Mouse (Mus musculus) CH12.LX (cell line): ENCODE data around the gene Smim10l2a.

Experiments
- BHLHE40 ChIP-seq: IDR thresholded peaks from 2 replicates; pipeline ENCODE4 v1.6.1; 2011; ENCODE audit warnings: mild to moderate bottlenecking, low read depth, low read length, improper control_type of control experiment
- CTCF ChIP-seq, 2 experiments: IDR thresholded peaks in 1 of 2; conservative IDR thresholded peaks in 1 of 2; 2 replicates each; pipeline ENCODE4 v1.5.1; 2011 to 2012; ENCODE audit warnings: low read depth in 2 of 2, low read length in 2 of 2, improper control_type of control experiment in 1 of 2, inconsistent platforms in 1 of 2, mild to moderate bottlenecking in 1 of 2, moderate library complexity in 1 of 2
- GABPA ChIP-seq: IDR thresholded peaks from 2 replicates; pipeline ENCODE4 v1.6.1; 2012; ENCODE audit warnings: low read depth, low read length, improper control_type of control experiment, inconsistent platforms; ENCODE audit not compliant: insufficient replicate concordance
- MAFK ChIP-seq: IDR thresholded peaks from 2 replicates; pipeline ENCODE4 v1.6.1; 2011; ENCODE audit warnings: low read length, improper control_type of control experiment; ENCODE audit not compliant: insufficient replicate concordance
- NRF1 ChIP-seq: IDR thresholded peaks from 2 replicates; pipeline ENCODE4 v1.6.1; 2014; ENCODE audit warnings: low read depth, mild to moderate bottlenecking, inconsistent platforms, low read length, improper control_type of control experiment, moderate library complexity
- POLR2A ChIP-seq: IDR thresholded peaks from 2 replicates; pipeline ENCODE4 v1.6.1; 2011; ENCODE audit warnings: low read depth, mild to moderate bottlenecking, improper control_type of control experiment, low read length
- POLR2AphosphoS2 ChIP-seq: IDR thresholded peaks from 2 replicates; pipeline ENCODE4 v1.6.1; 2011; ENCODE audit warnings: low read depth, low read length, improper control_type of control experiment
- RAD21 ChIP-seq: IDR thresholded peaks from 2 replicates; pipeline ENCODE4 v1.6.1; 2011; ENCODE audit warnings: low read depth, mild to moderate bottlenecking, low read length, improper control_type of control experiment, moderate library complexity
- ZNF384 ChIP-seq: IDR thresholded peaks from 2 replicates; pipeline ENCODE4 v1.6.1; 2012; ENCODE audit warnings: low read depth, low read length, improper control_type of control experiment, inconsistent platforms

GRCm38 (mm10) chrX:56384142-56384541 lies 9.8 kb downstream of the Smim10l2a start:
- TF ChIP-seq NRF1, result no peak
- TF ChIP-seq CTCF (conservative IDR thresholded peaks at IDR 0.05 in 1 of 2, IDR thresholded peaks at IDR 0.05 in 1 of 2; ENCODE audit: low read depth in 2 of 2, low read length in 2 of 2), result no peak
- TF ChIP-seq RAD21, result no peak
- peak; percentile 83 for TF ChIP-seq ZNF384
- no peak for TF ChIP-seq POLR2A
- TF ChIP-seq GABPA, result no peak
- no peak for TF ChIP-seq POLR2AphosphoS2
- no peak for TF ChIP-seq MAFK
- TF ChIP-seq BHLHE40, result no peak
